Mouse (Mus musculus): ENCODE measurements at regions not wholly inside any gene's neighbourhood (a gene's known extent, or its start where the extent isn't known, plus 50 kb on each side); places are given as distances from the start of the nearest gene placed in this dataset.
A peak's percentile ranks its signal among the peaks of the same experiment; 100 is the strongest.

- no peak for DNase-seq (ENCODE audit: low read depth)
Measured at GRCm38 (mm10) chr12:4542191-4542590, 50.2 kb upstream of the Itsn2 start.

- peak; percentile 22 for DNase-seq (ENCODE audit: low read depth)
Measured at GRCm38 (mm10) chr12:4534252-4534651, 57.3 kb upstream of the Ncoa1 start.

GRCm38 (mm10) chr12:4533710-4534109 lies 56.7 kb upstream of the Ncoa1 start:
- no peak for DNase-seq (ENCODE audit: low read depth)

GRCm38 (mm10) chr12:4532707-4533106 lies 55.7 kb upstream of the Ncoa1 start:
- DNase-seq (ENCODE audit: low read depth): no peak

GRCm38 (mm10) chr12:4527027-4527426 lies 50.0 kb upstream of the Ncoa1 start:
- DNase-seq (ENCODE audit: low read depth): no peak

Measured in naive thymus-derived CD4-positive, alpha-beta T cell, adult 2 months (primary cell).